Mouse (Mus musculus): Measurements from ENCODE around the gene Akt3. TPM values are rescaled to one million over a fixed set of nuclear protein-coding genes. Genes with fewer than 3 reads are reported as not detected.
A peak's percentile ranks its signal among the peaks of the same experiment; 100 is the strongest.

The Akt3 gene
- total RNA-seq, 2 experiments from 2014 or later, result 7.8 to 12.2 TPM

DNA sequence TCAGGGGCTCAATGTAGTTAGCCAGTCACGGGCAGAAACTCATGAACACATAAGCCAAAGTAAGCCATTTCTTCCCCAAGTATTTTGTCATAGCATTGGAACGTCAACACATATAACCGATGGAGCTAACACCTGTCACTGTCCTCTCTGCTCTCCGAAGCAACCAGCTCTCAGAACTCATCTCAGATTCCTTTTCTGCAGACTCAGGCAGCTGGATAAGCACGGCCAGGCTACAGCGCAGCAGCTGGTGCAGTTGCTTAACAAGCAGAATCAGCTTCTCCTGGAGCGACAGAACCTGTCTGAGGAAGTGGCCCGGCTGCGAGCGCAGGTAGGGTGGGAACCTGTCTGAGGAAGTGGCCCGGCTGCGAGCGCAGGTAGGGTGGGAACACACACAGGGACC lies 246.3 kb downstream of the Akt3 start:
- peak; percentile 48 for DNase-seq (ENCODE audit: low spot score)

DNA sequence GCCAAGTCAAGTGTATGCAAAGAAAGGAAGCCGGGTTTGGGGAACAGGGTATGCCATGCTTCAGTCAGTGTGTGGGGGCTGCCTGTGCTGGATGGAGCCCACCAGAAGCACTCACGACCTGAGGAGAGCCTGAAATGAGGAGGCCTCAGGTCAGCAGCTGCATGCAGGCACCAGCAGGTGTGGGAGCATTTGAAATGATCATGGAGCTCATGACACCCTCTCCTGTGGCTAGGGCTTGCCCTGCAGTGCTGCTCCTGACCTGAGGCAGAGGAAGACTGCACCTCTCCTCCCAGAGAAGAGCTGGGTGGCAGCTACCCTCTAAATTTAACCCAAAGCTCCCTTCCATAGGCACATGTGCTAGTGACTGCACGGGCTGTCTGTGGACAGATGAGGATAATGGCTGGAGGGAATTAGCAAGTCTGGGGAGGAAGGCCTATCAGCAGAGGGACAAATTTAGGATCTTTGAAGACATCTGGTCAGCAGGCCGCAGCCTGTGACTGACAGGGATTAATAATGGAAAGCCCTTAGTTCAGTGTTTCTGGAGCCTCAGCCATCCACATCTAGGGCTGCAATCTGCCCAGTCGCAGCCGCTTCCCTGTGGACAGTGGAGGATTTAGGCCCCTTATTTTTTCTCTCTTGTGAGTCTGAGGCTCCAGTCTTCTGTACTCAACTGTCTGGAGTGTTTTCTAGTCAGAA lies 247.2 kb downstream of the Akt3 start:
- DNase-seq (ENCODE audit: low spot score), result no peak

DNA sequence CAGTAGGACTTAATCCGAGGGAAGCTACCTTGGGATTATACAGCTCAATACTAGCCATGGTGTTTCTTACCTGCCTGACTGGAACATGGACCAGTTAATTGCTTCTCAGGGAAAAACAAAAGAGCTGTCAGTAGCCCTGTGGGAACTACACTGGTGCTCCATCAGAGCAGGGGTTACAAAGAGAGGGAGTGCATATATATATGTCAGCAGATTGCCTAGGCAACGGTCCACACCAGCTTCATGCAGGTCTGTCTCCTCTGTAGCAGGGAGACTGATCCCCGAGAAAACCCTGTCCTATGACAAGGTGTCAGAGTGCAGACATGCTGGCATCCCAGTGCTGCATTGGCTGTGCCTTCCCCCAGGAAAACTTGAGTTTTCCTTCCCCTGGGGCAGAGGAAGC lies 248.0 kb downstream of the Akt3 start:
- DNase-seq (ENCODE audit: low spot score), result no peak

DNA sequence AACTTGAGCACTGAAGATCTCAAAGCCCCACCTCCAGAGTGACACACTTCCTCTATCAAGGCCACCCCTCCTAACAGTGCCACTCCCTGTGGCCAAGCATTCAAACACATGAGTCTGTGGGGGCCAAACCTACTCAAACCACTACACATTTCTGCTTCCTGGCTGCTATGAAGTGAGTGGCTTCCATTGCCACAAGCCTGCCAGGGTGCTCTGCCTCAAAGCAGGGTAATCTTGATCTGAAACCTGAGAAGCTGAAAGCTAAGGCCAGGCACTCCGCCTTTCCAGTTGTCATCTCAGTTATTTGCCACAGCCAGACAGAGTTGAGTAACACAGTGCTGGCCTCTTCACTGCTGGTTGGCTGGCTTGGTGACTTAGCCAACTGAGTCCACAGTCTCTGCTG lies 249.2 kb downstream of the Akt3 start:
- peak; percentile 66 for DNase-seq (ENCODE audit: low spot score)

DNA sequence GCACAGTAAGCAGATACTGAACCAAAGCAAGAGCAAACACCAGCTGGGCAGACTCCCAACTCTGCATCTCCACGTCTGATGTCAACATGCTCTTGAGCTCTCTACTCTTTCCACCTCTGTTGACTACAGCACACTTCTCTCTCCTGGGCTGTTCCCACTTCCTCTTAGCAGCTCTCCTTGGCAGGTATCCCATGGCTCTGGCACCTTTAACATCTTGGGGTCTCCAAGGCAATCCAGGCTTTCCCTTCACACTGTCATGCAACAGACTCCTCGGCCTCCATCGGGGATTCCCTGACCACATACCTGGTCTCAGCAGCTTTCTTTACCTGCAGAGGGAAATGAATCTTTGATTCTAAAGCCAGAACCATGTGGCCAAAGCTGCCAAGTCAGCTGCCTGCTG lies 250.6 kb downstream of the Akt3 start:
- DNase-seq (ENCODE audit: low spot score), result no peak

DNA sequence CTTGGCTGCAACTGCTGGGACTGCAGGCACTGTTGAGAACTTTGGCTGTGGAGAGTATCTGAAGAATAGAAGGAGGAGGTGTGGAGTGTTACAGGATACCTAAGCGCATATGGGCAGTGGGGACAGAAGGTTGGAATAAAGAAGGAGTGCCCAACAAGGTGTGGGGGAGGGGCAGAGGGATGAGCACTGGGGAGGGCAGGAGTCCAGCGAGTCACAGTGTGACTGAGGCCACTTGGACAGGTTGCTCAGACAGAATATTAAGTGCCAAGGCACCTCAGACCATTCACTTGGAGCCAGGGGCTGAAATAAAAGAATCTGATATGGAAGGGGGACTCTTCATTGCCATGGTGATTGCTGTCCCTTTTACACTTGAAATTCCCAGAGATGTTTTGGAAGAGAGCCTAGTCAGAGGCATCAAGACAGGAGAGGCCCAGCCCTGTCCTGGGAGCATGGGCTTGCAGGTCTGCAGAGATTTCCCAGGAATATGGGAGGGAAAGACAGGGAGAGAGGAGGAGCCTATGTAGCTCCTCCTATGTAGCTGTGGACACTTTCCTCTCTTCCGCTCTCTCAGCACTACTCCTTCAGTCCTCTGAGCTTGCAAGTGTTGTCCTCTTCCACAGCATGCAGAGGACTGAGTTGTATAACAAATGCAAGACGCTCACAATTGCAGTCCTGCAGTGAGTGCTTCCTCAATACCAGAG lies 253.8 kb downstream of the Akt3 start:
- no peak for DNase-seq (ENCODE audit: low spot score)

DNA sequence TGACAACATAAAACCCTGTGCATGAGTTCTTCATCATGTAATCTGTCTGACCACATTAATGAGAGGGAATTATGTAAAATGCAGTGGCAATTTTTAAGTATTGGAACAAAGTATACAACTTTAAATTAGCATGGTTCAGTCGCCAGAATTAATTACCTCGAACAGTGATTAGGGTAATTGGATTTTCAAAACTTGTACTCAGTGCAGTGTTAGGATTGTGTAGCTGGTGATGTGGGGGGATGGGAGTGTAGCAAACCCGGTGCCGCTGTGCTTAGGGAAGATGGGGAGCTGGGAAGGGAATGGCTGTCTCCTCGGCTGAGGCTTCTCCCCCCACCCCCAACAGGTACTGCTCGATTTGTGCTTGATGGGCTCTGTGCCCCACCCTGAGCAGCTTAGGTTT lies 255.1 kb downstream of the Akt3 start:
- no peak for DNase-seq (ENCODE audit: low spot score)

DNA sequence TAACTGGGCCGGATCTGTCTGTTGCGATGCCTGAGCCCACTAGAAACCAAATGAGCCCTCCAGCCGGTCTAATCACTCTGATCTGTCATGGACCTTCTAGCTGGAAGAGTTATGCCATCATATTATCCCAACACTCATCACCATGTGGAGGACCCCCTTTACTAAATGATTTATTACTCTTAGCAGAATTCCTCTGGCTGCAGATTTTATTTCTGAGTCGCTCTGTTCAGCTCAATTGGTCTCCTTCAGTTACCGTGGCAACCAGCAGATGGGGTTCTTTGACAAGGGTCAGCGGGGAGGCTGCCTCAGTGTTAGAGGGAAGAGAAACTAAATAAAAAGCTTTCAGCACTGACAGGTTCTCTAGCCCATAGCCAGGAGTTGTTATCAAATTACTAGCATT lies 259.0 kb downstream of the Akt3 start:
- DNase-seq (ENCODE audit: low spot score), result peak; percentile 32

DNA sequence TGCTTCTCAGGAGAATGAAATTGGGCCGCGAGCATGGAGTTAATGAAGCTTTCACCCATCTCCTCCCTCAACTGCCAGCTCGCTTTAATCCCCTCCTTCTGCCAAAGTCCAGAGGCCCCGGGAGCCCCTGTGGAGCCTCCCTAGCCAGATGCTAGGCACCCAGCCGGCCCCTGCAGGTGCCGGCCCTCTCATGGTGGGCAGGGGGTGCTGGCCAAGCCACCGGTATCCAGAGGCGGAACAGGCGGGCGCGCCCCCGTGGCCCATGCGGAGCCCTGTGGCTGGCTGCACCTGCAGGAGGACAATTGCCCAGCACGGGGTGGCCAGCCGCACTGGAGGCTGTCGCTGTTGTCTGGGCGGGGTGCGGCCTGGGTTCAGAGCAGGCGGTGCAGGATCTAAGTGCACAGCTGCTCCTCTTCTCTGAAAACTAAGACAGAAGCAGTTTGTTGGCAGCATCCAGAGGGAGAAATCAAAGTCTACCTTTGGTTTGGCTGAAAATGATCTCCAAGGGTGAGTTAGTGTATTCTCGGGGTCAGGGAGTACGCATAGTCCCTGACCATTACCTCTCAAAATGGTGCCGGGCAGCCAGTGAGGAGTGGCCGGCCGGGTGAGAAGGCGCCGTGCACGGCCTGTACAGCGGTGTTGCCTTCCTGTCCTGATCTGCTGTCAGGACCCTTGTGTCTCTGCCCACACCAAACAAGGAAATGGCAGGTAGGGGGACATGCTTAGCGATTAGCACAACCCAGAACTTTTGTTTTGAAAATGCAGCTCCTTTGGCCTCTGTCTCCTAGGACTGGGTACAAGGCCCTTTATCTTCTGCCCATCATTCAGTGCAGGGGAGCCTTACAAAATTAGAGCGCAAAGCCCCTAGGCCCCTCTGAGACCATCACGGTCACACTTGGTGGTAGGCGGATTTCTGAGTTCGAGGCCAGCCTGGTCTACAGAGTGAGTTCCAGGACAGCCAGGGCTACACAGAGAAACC lies 260.0 kb downstream of the Akt3 start:
- DNase-seq (ENCODE audit: low spot score), result no peak

DNA sequence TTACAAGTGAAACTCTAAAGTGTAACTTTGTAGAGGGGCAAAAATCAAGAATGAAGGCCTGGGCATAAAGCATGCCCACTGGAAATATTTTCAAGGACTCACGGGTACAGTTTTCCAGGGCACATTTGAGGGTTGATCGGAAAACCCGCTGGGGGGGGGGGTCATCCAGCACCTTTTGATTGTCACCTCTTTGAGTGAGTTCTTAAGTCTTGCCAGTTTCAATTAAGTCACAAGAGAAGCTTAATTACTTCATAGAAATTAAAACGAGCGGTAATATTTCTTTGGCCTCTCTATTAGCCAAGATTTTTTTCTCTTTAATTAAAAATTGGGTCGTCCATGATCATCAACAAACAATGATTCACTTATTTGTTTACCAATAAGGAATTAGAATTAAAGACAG lies 260.7 kb downstream of the Akt3 start:
- no peak for DNase-seq (ENCODE audit: low spot score)

DNA sequence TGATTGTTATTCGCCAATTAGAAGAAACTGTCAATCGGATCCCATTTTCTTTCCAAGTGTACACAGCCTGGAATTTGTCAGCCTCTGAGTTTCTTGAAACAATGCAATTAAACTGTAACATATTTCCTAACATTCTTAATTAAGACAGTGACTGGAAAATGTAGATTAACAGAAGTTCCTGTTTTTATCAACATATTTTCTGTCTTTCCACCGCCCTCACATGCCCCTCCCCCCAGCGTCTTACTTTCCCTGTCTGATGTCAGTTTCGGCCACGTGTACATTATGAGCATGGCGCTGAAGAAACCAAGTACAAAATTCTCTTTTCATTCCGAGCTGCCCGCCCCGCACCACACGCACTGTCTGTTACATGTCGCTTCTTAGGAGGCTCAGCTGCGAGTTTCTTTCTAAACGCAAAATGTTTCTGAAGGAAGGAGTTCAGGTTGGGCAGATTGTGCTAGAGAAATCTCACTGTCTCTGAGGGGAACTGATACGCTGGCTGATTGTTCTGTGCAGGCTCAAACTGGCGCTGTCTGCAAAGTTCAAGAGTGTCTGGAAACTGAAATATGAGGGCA lies 261.3 kb downstream of the Akt3 start:
- no peak for DNase-seq (ENCODE audit: low spot score)

DNA sequence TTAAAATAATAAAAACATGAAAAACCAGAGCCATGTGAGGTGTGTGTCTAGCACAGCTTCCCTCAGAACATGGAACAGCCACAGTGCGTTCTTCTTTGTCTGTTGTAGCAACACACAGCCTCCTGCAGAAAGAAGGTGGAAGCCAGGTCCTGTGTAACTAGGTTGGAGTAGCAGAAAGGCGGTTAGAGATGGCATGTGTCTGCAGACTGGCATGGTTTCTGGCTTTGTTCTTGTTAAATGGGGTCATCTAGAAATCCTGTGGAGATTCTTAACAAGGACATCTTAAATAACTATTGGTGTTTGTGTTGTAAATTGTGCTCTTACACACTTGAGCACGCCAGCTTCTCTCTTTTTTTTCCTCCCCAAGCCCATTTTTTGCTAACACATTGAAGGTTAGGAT lies 261.8 kb downstream of the Akt3 start:
- DNase-seq (ENCODE audit: low spot score), result no peak

DNA sequence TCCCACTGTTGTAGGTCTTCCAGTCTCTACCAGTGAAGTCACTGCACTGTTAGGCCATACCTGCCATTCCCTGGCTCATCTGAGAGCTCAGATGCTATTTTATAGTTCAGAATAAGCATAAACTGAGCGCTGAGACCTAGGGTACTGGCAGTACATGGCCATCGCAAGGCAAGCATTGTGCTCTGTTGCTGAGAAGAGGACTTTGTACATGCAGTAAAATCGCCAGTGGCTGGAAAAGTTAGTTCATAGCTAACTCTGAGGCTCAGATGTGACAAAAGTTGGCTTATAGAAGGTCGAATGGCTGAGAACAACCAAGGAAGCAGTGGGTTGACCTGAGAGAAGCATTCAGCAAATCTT lies 262.6 kb downstream of the Akt3 start:
- no peak for DNase-seq (ENCODE audit: low spot score)

DNA sequence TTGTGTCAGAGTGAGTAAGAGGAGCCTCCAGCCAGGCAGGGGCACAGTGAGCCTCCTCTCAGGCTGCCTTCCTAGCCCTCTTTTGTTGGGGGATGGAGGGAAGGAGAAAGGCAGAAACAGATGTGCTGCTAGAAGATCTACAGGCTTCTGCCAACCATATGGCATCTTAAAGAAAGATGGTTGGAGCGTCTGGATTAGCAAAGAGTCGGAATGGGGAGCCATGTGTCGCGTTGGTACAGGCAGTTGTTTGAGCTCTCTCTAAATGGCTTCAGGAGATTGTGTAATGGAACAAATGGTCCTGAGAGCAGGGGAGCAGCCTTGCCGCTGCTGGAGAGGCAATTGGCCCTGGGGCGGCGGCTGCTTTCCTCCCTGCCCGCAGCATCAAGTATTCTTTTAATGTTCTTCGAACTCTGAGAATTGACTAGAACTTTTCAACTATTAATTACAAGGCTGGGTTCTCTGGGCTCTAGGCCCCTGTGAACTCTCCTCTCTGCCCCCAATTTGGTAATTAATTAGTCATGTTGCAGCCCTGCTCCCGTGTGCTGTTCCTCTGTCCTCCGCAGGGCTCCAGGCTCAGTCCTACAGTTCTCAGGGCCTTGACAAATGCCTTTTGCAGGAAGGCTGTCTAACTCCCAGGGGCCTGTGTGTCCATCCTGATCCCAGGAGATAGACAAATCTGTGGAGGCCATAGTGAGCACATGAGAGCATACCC lies 263.1 kb downstream of the Akt3 start:
- no peak for DNase-seq (ENCODE audit: low spot score)

DNA sequence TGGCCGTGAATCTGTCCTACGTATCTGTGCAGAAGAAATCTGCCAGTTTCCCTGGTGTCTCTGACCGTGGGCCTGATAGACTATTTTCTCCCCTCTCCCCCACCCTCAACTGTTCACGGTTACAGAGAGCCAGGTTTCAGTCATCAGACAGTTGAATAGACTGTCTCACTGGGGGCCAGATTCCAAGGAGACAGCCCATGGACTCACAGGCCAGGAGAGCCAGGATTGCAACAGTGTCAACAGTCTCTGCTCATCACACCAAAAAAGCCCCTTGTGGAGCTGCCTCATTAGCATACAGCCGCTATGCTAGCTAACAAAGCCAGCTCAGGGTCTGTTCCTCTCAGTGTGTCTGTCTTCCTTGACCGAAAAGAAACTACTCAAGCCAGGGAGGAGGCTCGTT lies 263.9 kb downstream of the Akt3 start:
- DNase-seq (ENCODE audit: low spot score), result no peak

DNA sequence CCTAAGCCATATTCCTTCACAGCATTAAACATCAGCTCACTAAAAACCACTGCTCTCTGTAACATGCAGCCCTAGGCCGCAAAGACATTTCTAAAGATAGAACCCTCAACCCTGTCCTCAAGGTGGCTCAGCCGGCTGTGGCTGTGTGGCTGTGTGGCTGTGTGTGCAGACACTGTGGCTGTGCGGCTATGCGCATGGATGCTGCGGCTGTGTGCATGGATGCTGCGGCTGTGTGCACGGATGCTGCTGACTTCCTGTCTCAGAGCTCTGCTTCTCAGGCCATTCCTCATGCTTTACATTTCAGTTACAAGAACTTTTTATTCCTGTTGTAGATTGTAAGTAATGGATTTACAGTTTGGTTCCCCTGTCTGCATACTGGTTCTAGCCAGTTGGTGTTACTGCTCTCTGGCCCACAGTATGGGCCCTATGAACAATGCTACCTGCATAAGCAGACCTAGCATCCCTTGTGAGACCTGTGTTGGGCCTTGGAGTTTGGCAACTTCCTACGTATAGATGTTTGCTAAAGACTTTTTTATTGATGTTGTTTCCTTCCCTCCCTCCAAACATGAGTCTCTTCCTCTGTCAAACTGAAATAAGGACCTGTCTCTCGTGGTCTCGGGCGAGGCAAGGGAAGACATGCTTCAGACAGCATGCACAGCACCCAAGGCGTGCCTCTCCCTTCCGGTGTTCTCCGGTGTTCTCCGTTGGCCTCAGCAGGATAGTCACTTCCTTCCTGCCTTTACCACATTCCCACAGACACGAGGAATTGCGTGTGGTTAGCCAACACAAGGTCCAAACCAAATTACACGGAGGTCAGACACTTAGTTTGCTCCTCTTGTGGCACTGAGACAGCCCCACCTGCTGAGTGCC lies 264.6 kb downstream of the Akt3 start:
- no peak for DNase-seq (ENCODE audit: low spot score)

DNA sequence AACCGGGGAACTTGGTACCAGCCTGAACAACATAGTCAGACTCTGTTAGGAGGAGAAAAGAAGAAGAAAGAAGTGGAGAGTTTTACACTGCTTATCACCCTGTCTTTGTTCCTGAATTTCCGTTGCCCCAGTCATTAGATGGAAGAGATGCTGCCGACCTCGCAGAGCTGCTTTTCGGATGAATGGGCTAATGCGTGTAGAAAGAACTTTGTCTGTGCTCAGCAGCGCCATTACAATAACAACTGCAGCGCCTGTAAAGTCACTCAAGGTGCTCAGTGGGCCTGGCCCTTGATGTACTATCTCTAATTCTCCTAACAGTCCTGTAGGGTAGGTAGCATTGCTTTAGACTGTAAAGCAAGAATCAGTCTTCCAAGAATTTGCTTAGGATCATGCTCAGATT lies 265.5 kb downstream of the Akt3 start:
- no peak for DNase-seq (ENCODE audit: low spot score)

DNA sequence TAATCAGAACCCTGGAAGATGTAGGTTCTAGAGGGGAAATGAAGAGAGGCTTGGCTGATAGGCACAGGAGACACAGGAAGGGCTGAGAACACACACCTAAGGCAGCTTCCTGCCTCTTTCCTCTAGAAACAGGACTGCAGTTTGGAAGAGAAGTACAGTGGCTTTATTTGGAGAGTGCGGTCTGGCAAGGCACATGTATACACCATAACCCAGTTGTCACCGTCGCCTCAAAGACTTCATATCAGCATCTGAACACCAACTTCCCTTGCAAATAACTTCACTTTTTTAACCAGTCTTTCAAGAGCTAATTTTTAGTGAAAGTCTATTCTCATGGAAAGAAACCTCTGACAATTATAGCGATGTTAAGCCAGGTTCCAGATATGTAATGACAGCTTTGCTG lies 266.5 kb downstream of the Akt3 start:
- DNase-seq (ENCODE audit: low spot score), result no peak

DNA sequence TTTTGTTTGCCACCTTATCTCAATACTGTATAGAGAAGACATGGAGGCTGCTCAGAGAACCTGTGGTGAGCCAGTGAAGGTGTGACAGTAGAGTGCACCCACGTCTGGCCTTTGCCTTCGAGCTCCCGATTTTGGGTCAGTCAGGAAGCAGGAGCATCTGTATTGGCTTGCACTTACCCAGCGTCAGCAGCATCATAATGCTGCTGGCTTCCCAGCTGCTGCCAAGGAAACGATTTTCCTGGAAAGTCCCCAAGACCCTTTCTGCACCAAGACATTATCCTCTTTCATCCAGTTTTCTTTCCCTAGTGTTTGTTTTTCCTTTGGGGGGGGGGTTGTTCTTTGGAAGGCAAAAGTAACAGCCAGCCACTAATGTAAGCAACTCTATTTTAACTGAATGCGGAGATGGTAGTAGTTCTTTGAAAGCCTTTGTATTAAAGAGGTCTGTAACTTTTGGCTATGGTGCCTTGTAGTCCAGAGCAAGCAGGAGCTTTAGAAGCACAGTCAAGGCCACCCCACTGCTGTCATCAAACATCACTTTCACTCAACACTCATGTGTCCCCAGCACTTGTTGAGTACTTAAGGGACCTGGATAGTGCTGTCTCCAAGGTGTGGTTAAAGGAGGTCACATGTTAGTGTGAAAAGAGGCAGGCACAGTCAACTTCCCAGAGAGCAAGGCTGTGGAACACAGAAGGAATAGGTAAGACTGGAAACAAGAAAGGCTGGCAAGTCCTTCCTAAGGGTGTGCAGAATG lies 270.8 kb downstream of the Akt3 start:
- no peak for DNase-seq (ENCODE audit: low spot score)

DNA sequence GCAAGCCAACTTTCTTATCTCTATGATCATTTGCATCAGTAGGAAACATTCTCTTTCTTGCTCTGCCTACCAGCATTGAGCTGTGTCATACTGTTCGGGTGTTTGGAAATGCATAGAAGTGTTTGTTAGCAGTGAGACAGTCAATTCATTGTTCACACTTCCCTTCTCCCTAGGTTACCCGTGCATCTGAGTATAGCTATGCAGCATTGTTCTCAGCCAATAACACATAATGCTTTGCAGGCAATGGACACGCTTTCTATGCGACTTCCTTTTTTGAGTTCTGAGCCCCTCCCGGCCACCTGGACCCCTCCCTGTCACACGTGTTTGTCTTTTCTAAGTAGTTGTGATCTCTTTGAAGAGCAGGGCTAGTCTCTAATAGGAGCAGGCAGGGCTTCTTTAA lies 271.7 kb downstream of the Akt3 start:
- DNase-seq (ENCODE audit: low spot score), result no peak

Data from gastrocnemius, adult 18-20 months (tissue).